Mouse (Mus musculus): ENCODE measurements around the gene Rras2.

DNA sequence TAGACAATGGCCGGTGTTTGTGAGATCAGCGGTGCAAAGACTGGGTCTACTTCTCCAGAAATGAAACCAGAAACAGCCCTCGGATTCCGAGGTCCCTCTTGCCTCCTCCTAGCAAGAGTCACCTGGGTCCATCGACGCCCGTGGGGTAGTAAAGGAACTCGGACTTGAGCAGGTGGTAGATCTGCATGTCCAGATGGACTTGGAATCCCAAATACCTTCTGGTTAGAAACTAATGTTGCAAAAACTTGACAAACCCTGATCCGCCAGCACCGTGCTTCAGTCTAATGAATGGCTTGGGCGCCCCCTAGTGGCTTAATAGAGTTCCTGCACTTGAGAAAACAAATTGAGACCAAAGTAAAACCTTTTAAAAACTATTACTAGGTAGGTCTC, 96.9 kb downstream of the Rras2 start:
- TF ChIP-seq CTCF (IDR thresholded peaks at IDR 0.05; ENCODE audit: low read depth) (peak; percentile 87), EP300 (IDR thresholded peaks at IDR 0.05; ENCODE audit: low read depth) (no peak)
